Mouse (Mus musculus) heart, adult 2 months (tissue): ENCODE measurements around the gene Frmd5.
"Not testable (repeated sequence)": the region's sequence is repeated elsewhere in the genome, so short reads cannot be mapped to it uniquely, and the experiment has no call there.

Experiments
- CTCF ChIP-seq: fragments of 200-600 bp; IDR thresholded peaks from 2 replicates; pipeline ENCODE4 v1.8.1; 2022; ENCODE audit warnings: antibody characterized with exemption, mild to moderate bottlenecking, moderate library complexity
- POLR2A ChIP-seq: fragments of 200-500 bp; IDR thresholded peaks from 2 replicates; pipeline ENCODE4 v1.6.1; 2011; ENCODE audit warnings: mild to moderate bottlenecking, low read depth, low read length, control low read depth; ENCODE audit not compliant: insufficient read depth

- TF ChIP-seq CTCF, POLR2A: not testable (repeated sequence)
Measured at GRCm38 (mm10) chr2:121501550-121501949, 305.3 kb downstream of the Frmd5 start.
